In genomic region chr5:38598647-38599304, GRCm38 (mm10) we compare ENCODE assay signal across 8 mouse cellular contexts. TPM values are rescaled to one million over a fixed set of nuclear protein-coding genes. Genes with fewer than 3 reads are reported as not detected.
A peak's percentile ranks its signal among the peaks of the same experiment; 100 is the strongest.
DNase-seq lines count a peak whose midpoint lies in the region; ATAC-seq lines count a peak whose summit lies in the region.

No protein-coding gene starts in this region.

- H3K27ac ChIP-seq in kidney, embryonic 16.5 days (ENCODE audit: low read length), result no peak overlapping the region
- H3K27ac ChIP-seq in forebrain, embryonic 14.5 days (ENCODE audit: low read depth, low read length), result no peak overlapping the region
- H3K27ac ChIP-seq in midbrain, embryonic 13.5 days, result no peak overlapping the region

- no peaks in the 10 kb centered on the region for H3K9me3 ChIP-seq in kidney, embryonic 16.5 days (ENCODE audit: low read length)
- H3K9me3 ChIP-seq in forebrain, embryonic 14.5 days (replicated peaks; ENCODE audit: control insufficient read depth, low read length), result no peaks in the 10 kb centered on the region
- H3K9me3 ChIP-seq in midbrain, embryonic 13.5 days, result no peaks in the 10 kb centered on the region

- DNase-seq in kidney, adult 8-10 months, result no peak
- peak; percentile 47 for DNase-seq in NIH3T3 (ENCODE audit: low read depth)
- peak; percentile 41 for DNase-seq in forebrain, embryonic 14.5 days (ENCODE audit: low spot score)
- no peak for DNase-seq in gastrocnemius, postnatal 25 days
- DNase-seq in urinary bladder, adult 2 months (ENCODE audit: low spot score), result no peak
- no peak for DNase-seq in urinary bladder, postnatal 14 days (ENCODE audit: low spot score)

- peak overlapping the region; percentile 33 for H3K4me3 ChIP-seq in kidney, embryonic 16.5 days (ENCODE audit: low read length)
- peak overlapping the region; percentile 18; the same call in 1 of the 2 replicates for H3K4me3 ChIP-seq in forebrain, embryonic 14.5 days (ENCODE audit: low read depth, low read length)
- peak overlapping the region; percentile 35 for H3K4me3 ChIP-seq in midbrain, embryonic 13.5 days (replicated peaks)

- WGBS in kidney, embryonic 16.5 days, result 55% methylated on average over 11 of the region's 11 CpGs
- WGBS in forebrain, embryonic 14.5 days, result 52% methylated on average over 11 of the region's 11 CpGs
- 55% methylated on average over 11 of the region's 11 CpGs for WGBS in midbrain, embryonic 13.5 days

- no peak overlapping the region; the same call in 1 of the 2 replicates for H3K9ac ChIP-seq in kidney, embryonic 16.5 days (replicated peaks; ENCODE audit: low read length)
- H3K9ac ChIP-seq in forebrain, embryonic 14.5 days (ENCODE audit: low read length), result no peak overlapping the region; the same call in 1 of the 2 replicates
- no peak overlapping the region for H3K9ac ChIP-seq in midbrain, embryonic 13.5 days (replicated peaks)

- peak overlapping the region; percentile 45 for H3K4me2 ChIP-seq in kidney, embryonic 16.5 days (replicated peaks; ENCODE audit: low read depth, low read length)
- peak overlapping the region; percentile 43 for H3K4me2 ChIP-seq in forebrain, embryonic 14.5 days (ENCODE audit: low read length)
- peak overlapping the region; percentile 50 for H3K4me2 ChIP-seq in midbrain, embryonic 13.5 days (replicated peaks)

- H3K4me1 ChIP-seq in kidney, embryonic 16.5 days (ENCODE audit: insufficient read depth, low read length), result no peaks in the 10 kb centered on the region
- H3K4me1 ChIP-seq in forebrain, embryonic 14.5 days (ENCODE audit: control insufficient read depth, insufficient read depth, low read length), result peaks cover 4% of the 10 kb centered on the region; the same call in 1 of the 2 replicates
- peaks cover 4% of the 10 kb centered on the region; the same call in 1 of the 2 replicates for H3K4me1 ChIP-seq in midbrain, embryonic 13.5 days (replicated peaks)

- no peaks in the 10 kb centered on the region for H3K36me3 ChIP-seq in kidney, embryonic 16.5 days (ENCODE audit: insufficient read depth, low read length)
- H3K36me3 ChIP-seq in forebrain, embryonic 14.5 days (ENCODE audit: control insufficient read depth, insufficient read depth, low read length), result no peaks in the 10 kb centered on the region
- no peaks in the 10 kb centered on the region for H3K36me3 ChIP-seq in midbrain, embryonic 13.5 days

- peak; percentile 23 for ATAC-seq in kidney, embryonic 16.5 days (ENCODE audit: low FRiP score, low TSS enrichment)
- peak; percentile 66; the same call in 1 of the 2 replicates for ATAC-seq in forebrain, embryonic 14.5 days
- ATAC-seq in midbrain, embryonic 13.5 days, result peak; percentile 70

- no peaks in the 10 kb centered on the region for H3K27me3 ChIP-seq in kidney, embryonic 16.5 days (ENCODE audit: insufficient read depth, low read length)
- H3K27me3 ChIP-seq in forebrain, embryonic 14.5 days (replicated peaks; ENCODE audit: control insufficient read depth, insufficient read depth, low read length), result no peaks in the 10 kb centered on the region
- no peaks in the 10 kb centered on the region for H3K27me3 ChIP-seq in midbrain, embryonic 13.5 days

RNA-seq across cellular contexts. Expression of gene Wdr1, which starts 35.8 kb away (rescaled TPM):
- 236 and 251 TPM in 2 replicates for polyA plus RNA-seq in kidney, embryonic 16.5 days (2015; fragmentation: Nextera tagmentation; extraction: Ambion mirVana)
- 184 and 203 TPM in 2 replicates for polyA plus RNA-seq in forebrain, embryonic 14.5 days (2014; fragmentation: Nextera tagmentation; extraction: Ambion mirVana)
- polyA plus RNA-seq in midbrain, embryonic 13.5 days (2015; fragmentation: Nextera tagmentation; extraction: Ambion mirVana), result 143 and 150 TPM in 2 replicates
- total RNA-seq in gastrocnemius, postnatal 25 days (2021), result 10 to 100 TPM; 62.8 to 73.4 TPM
- 279 and 284 TPM in 2 replicates for polyA plus RNA-seq in urinary bladder, adult 2 months (2012; rRNA removed)

Comparison
In these comparisons a context has a peak if more than half of its experiments do, and no peak if none do; other contexts are left out.
1. DNase-seq: peak in NIH3T3 (single experiment) and forebrain, embryonic 14.5 days (single experiment); none in kidney, adult 8-10 months (0 of 2), gastrocnemius, postnatal 25 days (single experiment), urinary bladder, adult 2 months (single experiment) and urinary bladder, postnatal 14 days (single experiment).
2. Peak in every context shown above with its lines, with median percentiles within 50 percentile points of each other: ATAC-seq, H3K4me2 ChIP-seq and H3K4me3 ChIP-seq.